Mouse (Mus musculus) forebrain, embryonic 15.5 days (tissue): ENCODE results near the gene Gmfg. TPM values are rescaled to one million over a fixed set of nuclear protein-coding genes. Genes with fewer than 3 reads are reported as not detected.

Experiments
- ATAC-seq: fragments of 200-750 bp; cut with Nextera tagmentation; replicated peaks from 2 replicates; pipeline ENCODE4 v1.8.0; 2017; ENCODE audit warnings: mild to moderate bottlenecking, moderate TSS enrichment, moderate library complexity
- H3K27ac ChIP-seq: fragments of 300-500 bp; sonication (generic); replicated peaks from 2 replicates; pipeline ENCODE4 v1.5.1; 2015; ENCODE audit warnings: mild to moderate bottlenecking, inconsistent platforms
- H3K27me3 ChIP-seq: fragments of 300-500 bp; sonication (generic); 2 replicates; pipeline ENCODE4 v1.6.1; 2015; ENCODE audit warnings: inconsistent platforms
- H3K36me3 ChIP-seq: fragments of 300-500 bp; sonication (generic); 2 replicates; pipeline ENCODE4 v1.6.1; 2015; ENCODE audit warnings: mild to moderate bottlenecking, inconsistent platforms
- H3K4me1 ChIP-seq: fragments of 300-500 bp; sonication (generic); 2 replicates; pipeline ENCODE4 v1.6.1; 2015; ENCODE audit warnings: inconsistent platforms
- H3K4me2 ChIP-seq: fragments of 300-500 bp; sonication (generic); replicated peaks from 2 replicates; pipeline ENCODE4 v1.6.1; 2015; ENCODE audit warnings: mild to moderate bottlenecking, inconsistent platforms
- H3K4me3 ChIP-seq: fragments of 300-500 bp; sonication (generic); 2 replicates; pipeline ENCODE4 v1.5.1; 2015; ENCODE audit warnings: mild to moderate bottlenecking, inconsistent platforms
- H3K9ac ChIP-seq: fragments of 300-500 bp; sonication (generic); replicated peaks from 2 replicates; pipeline ENCODE4 v1.6.1; 2015; ENCODE audit warnings: mild to moderate bottlenecking, inconsistent platforms
- H3K9me3 ChIP-seq: fragments of 300-500 bp; sonication (generic); 2 replicates; pipeline ENCODE4 v1.6.1; 2016; ENCODE audit warnings: inconsistent platforms
- WGBS: fragments of 180-500 bp; shearing (Covaris S2); methylation state at CpG from one replicate; pipeline ENCODE4 v1.1.7; 2015; ENCODE audit warnings: mixed read lengths; 5-methylcytosine and 5-hydroxymethylcytosine counted together
- polyA plus RNA-seq: library from polyadenylated mRNA; unstranded; fragments of >200 nt; fragmentation: Nextera tagmentation; extraction: Ambion mirVana; gene quantifications from 2 replicates; pipeline ENCODE4 v1.2.1, GENCODE M21; 2015

Gene Gmfg
- polyA plus RNA-seq, 1 experiment from 2014 or later: 4.7 TPM

DNA sequence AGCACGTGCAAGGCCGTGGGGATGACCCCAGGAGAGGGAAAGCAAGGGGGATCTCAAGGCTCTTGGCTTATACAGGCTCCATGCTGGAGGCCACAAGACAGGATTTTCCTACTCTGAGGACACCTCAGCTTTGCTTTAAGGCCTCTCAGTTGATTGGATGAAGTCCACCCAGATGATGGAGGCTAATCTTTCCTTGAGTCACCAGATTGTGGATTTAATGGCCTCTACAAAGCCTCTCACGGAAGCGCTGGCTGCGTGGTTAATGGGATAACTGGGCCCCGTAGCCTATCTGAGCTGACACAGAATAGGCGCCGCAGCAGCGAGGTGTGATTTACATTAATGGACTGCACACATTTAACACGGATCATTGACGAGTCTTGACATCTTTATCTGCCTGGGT, 58.2 kb downstream of the Gmfg start:
- Histone ChIP-seq H3K27me3 (no peaks in the 10 kb centered on the region), H3K4me2 (no peak overlapping the region), H3K27ac (no peak overlapping the region), H3K4me3 (no peak overlapping the region), H3K36me3 (no peaks in the 10 kb centered on the region), H3K9me3 (no peaks in the 10 kb centered on the region), H3K9ac (no peak overlapping the region), H3K4me1 (no peaks in the 10 kb centered on the region)
- ATAC-seq: no peak
- WGBS: 68% methylated on average over 11 of the region's 11 CpGs

Other genes starting within 250 kb of the Gmfg start
- 5.4 and 16.7 TPM in 2 replicates for gene Eid2, start 169.6 kb upstream of the Gmfg start, polyA plus RNA-seq
- 41.3 and 44.9 TPM in 2 replicates for gene Eid2b, start 159.7 kb upstream of the Gmfg start, polyA plus RNA-seq
- 0.24 and 0.31 TPM in 2 replicates for gene Selenov, start 146.3 kb upstream of the Gmfg start, polyA plus RNA-seq
- gene Dll3, start 135.2 kb upstream of the Gmfg start, polyA plus RNA-seq: 15.4 and 16.7 TPM in 2 replicates
- gene Timm50, start 125.4 kb upstream of the Gmfg start, polyA plus RNA-seq: 149 and 158 TPM in 2 replicates
- 104 and 107 TPM in 2 replicates for gene Supt5, start 98.7 kb upstream of the Gmfg start, polyA plus RNA-seq
- gene Rps16, start 86.8 kb upstream of the Gmfg start, polyA plus RNA-seq: 514 and 544 TPM in 2 replicates
- gene Plekhg2, start 64.8 kb upstream of the Gmfg start, polyA plus RNA-seq: 42.8 and 47.8 TPM in 2 replicates
- gene Zfp36, start 57.2 kb upstream of the Gmfg start, polyA plus RNA-seq: 5.6 and 5.7 TPM in 2 replicates
- 44.6 and 46.9 TPM in 2 replicates for gene Med29, start 44.7 kb upstream of the Gmfg start, polyA plus RNA-seq
- gene Paf1, start 44.5 kb upstream of the Gmfg start, polyA plus RNA-seq: 98.0 and 106 TPM in 2 replicates
- gene Lrfn1, start 14.5 kb downstream of the Gmfg start, polyA plus RNA-seq: 10.9 and 13.0 TPM in 2 replicates
- not detected in 2 replicates for gene Ifnl2, start 73.0 kb downstream of the Gmfg start, polyA plus RNA-seq
- not detected in 2 replicates for gene Ifnl3, start 85.4 kb downstream of the Gmfg start, polyA plus RNA-seq
- not detected in 2 replicates for gene Sycn, start 103.4 kb downstream of the Gmfg start, polyA plus RNA-seq
- gene Nccrp1, start 109.8 kb downstream of the Gmfg start, polyA plus RNA-seq: not detected in 2 replicates
- 24.3 and 25.7 TPM in 2 replicates for gene Samd4b, start 160.7 kb downstream of the Gmfg start, polyA plus RNA-seq
- gene Pak4, start 160.7 kb downstream of the Gmfg start, polyA plus RNA-seq: 28.9 and 30.0 TPM in 2 replicates
- gene Acp7, start 193.9 kb downstream of the Gmfg start, polyA plus RNA-seq: not detected in 2 replicates